Mouse (Mus musculus) kidney, adult 18-20 months (tissue): Measurements from ENCODE around the gene Patl2.
"Not testable (repeated sequence)": the region's sequence is repeated elsewhere in the genome, so short reads cannot be mapped to it uniquely, and the experiment has no call there.

ENCODE experiments used
- DNase-seq: peaks from one replicate; pipeline ENCODE4 v3.0.0; 2021

Patl2 gene

GRCm38 (mm10) chr2:122141332-122141967, 44.5 kb downstream of the Patl2 start:
- DNase-seq, result no peak

GRCm38 (mm10) chr2:122140815-122141214, 45.2 kb downstream of the Patl2 start:
- no peak for DNase-seq

GRCm38 (mm10) chr2:122137839-122138465, 48.0 kb downstream of the Patl2 start:
- no peak for DNase-seq

GRCm38 (mm10) chr2:122132618-122133017, 53.4 kb downstream of the Patl2 start:
- DNase-seq, result no peak

GRCm38 (mm10) chr2:122132078-122132477, 53.9 kb downstream of the Patl2 start:
- no peak for DNase-seq

GRCm38 (mm10) chr2:122127635-122128034, 58.4 kb downstream of the Patl2 start:
- DNase-seq, result no peak

GRCm38 (mm10) chr2:122126765-122127347, 59.1 kb downstream of the Patl2 start:
- DNase-seq, result no peak

GRCm38 (mm10) chr2:122125680-122126572, 60.1 kb downstream of the Patl2 start:
- DNase-seq, result no peak

GRCm38 (mm10) chr2:122117961-122118958, 67.7 kb downstream of the Patl2 start, which contains the start of gene Spg11:
Spg11 (minus strand) TSS chr2:122118386.
- DNase-seq, result peak; percentile 98

- DNase-seq, result no peak
These were observed 69.1 kb downstream of the Patl2 start for GRCm38 (mm10) chr2:122116888-122117287.

- DNase-seq, result no peak
These were observed 76.3 kb downstream of the Patl2 start for GRCm38 (mm10) chr2:122109714-122110113.

GRCm38 (mm10) chr2:122108101-122108500, 77.9 kb downstream of the Patl2 start:
- peak; percentile 48 for DNase-seq

- DNase-seq, result peak; percentile 21
These were observed 83.9 kb downstream of the Patl2 start for GRCm38 (mm10) chr2:122102070-122102469.

- DNase-seq, result not testable (repeated sequence)
These were observed 88.3 kb downstream of the Patl2 start for GRCm38 (mm10) chr2:122097686-122098085.

GRCm38 (mm10) chr2:122093844-122094243, 92.1 kb downstream of the Patl2 start:
- DNase-seq, result no peak

- no peak for DNase-seq
These were observed 99.5 kb downstream of the Patl2 start for GRCm38 (mm10) chr2:122086446-122086845.

GRCm38 (mm10) chr2:122081728-122082456, 104.1 kb downstream of the Patl2 start:
- DNase-seq, result no peak
